Mouse (Mus musculus) embryonic fibroblast, embryonic 13.5 days (primary cell): ENCODE measurements around the gene Prss43.

Experiments
- CTCF ChIP-seq: IDR thresholded peaks from 2 replicates; pipeline ENCODE4 v1.5.1; 2011; ENCODE audit warnings: mild to moderate bottlenecking, control low read depth, low read length, moderate library complexity, borderline replicate concordance; ENCODE audit not compliant: insufficient read depth
- POLR2A ChIP-seq: IDR thresholded peaks from 2 replicates; pipeline ENCODE4 v1.6.1; 2011; ENCODE audit warnings: low read depth, mild to moderate bottlenecking, control low read depth, low read length, moderate library complexity

DNA sequence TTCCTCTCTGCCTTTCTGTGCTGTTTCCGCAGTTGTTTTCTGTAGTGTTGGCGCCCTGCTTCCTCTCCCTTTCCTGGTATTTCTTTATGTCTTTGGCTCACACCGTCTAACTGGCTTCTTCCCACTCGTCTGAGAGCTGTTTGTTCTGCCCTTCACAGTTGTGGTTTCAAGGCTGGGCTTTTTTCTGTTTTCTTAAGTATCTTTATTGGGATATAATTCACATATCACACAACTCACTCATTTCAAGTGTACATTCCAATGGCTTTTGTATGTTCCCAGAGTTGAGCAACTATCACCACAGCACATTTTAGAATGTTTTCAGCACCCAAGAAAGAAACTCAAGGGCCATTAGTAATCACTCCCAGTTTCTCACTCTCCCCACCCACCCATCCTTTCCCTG lies 36.0 kb upstream of the Prss43 start:
- TF ChIP-seq POLR2A (no peak), CTCF (no peak)
